Mouse (Mus musculus) liver, embryonic 14.5 days (tissue): ENCODE results near the gene Slc16a5.

ENCODE experiments used
- CTCF ChIP-seq: IDR thresholded peaks from 2 replicates; pipeline ENCODE4 v1.5.1; 2016; ENCODE audit warnings: antibody characterized with exemption, low read depth, control low read depth
- EP300 ChIP-seq: IDR thresholded peaks from 2 replicates; pipeline ENCODE4 v1.6.1; 2016; ENCODE audit warnings: antibody characterized with exemption, low read depth

- TF ChIP-seq CTCF, result no peak
- TF ChIP-seq EP300, result no peak
These were observed 54.7 kb downstream of the Slc16a5 start for GRCm38 (mm10) chr11:115516942-115517341.
